Mouse (Mus musculus): ENCODE measurements around the gene Gm867.

Gene Gm867

DNA sequence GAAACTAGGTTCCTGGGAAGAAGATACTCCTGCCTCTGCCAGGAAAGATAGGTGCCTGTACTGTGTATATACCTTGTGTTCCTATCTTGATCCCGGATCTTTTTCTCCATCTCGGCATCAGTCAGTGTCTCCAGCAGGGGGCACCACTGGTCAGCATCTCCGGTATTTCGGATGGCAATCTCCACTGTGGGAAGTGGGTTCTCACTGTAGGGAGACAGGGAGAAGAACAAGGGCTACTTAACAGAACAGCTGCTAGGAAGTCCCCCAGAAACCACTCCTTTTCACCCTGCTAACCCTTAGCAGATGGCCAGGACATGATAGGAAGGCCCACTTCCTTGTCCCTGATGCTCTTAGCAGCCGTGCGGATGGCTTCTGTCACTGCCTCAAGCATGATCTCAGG, 43.1 kb downstream of the Gm867 start:
- peak; percentile 42 for DNase-seq (ENCODE audit: low spot score)

DNA sequence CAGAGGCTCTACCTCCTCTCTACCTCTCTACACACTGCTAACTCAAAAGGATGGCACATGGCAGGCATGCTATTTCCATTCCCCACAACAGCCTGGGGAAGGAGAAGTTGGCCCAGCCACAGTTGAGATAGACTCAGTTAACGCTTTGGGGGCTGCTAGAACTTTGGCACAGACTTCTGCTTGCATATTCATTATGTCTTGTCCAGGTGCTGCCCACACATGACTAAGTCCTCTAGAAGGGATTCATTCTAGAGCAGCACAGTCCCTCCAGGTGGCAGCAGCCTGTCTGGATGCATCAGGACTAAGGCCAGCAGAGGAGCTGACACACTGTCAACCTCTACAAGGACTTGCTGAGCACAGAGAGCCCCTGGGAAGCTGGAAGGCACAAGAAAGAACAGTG, 44.3 kb downstream of the Gm867 start:
- no peak for DNase-seq (ENCODE audit: low spot score)

DNA sequence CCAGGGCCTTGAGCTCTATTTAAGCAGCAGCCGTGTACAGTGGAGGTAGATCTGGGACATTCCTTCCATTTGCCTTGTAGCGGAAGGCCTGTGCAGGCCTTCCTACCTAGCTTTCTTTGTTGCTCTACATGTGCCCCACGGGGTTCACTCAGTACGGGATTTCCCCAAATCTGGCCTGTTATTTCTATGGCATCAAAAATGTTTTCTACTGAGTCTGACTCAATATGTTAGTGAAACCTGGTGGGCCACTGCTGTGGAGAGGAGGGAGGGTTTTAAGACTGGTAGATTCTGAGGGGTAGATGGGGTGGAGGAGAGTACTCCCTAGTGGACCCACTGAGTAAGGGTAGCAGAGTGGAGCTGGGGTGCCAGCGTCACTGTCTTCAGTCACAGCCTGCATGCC, 44.7 kb downstream of the Gm867 start:
- no peak for DNase-seq (ENCODE audit: low spot score)

DNA sequence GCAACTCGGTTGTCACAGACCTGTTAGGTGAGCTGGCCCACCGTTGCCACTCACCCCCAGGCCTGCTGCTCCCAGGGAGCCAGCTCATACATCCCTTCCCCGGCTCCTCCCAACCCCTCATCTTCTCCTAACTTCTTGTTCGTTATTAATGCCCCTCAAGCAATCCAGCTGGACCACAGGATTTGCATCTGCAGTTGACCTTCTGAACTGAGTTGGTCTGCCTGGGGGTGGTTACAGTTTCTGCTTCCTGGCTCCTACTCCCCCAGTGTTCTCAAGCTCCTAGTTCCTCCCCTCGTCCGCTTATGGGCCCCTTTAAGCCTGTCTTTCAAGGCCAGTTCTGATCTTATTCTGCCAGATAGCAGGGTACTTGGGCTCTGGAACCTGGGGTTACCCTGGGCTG, 45.9 kb downstream of the Gm867 start:
- DNase-seq (ENCODE audit: low spot score), result no peak

DNA sequence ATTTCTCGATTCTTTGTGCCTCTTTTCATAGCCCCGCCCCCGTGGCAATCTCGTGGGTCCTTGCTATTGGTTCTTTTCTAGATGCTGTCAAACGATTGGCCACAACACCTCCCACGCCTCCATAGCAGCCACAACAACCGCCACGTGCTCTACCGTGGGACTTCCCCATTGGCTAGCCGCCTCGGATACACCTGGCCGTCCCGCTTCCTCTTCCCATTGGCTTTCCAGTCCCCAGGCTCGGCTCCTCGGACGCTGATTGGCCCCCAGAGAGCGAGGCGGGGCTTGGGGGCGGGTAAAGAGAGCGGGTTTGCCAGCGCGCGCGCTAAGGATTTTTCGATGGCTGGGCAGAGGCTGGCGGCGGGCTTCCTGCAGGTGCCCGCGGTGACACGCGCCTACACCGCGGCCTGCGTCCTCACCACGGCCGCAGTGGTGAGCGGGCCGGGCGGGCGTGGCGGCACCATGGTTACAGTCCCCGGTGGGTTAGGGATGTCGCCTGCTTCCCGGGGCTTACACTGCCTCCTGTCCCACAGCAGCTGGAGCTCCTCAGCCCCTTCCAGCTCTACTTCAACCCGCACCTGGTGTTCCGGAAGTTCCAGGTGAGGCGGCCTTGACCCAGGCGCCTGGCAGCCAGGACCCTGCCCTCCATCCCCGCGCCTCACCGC, 47.3 kb downstream of the Gm867 start, which contains the start of gene Derl3:
Gene Derl3, plus strand, starts transcription at position 325 of the 662 bp plus-strand sequence.
- DNase-seq (ENCODE audit: low spot score), result peak; percentile 74

DNA sequence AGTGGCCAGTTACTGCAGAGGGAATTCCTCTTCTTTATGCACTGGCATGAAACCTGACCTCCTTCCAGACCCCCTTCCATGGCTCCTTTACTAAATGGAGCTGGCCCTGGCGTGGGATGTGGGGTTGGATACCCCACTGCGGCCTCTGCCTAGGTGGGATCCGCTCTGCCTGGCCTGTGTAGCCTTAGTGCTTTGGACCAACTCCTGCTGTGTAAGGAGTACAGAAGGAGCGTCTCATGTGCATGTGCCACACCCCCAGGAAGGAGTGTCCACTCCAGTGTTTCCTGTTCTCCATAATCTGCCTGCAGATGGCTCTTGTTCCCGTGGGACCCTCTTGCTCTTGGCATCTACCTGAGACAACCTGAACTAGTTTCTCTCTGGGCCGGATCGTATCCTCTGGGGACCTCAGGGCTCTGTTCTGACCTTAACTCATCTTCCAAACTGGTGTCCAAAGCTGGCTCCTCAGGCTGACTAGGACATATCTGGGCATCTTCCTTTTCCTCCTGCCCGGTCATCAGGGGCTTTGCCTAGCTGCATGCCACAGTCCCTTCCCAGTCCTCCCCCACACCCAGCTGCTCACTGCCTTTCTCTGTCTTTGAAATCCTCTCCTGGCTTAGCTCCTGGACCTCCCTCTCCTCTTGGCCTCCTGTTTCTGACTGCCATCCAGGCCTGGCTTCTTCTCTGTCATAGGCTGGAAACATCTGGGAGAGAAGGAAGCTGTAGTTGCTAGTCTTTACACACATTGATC, 50.9 kb downstream of the Gm867 start:
- no peak for DNase-seq (ENCODE audit: low spot score)

Data from ovary, postnatal 10 days (tissue).